Mouse (Mus musculus) layer of hippocampus, postnatal 36 days (tissue): ENCODE results near the gene Tmem184a. TPM values are rescaled to one million over a fixed set of nuclear protein-coding genes. Genes with fewer than 3 reads are reported as not detected.

ENCODE experiments used
- DNase-seq, 2 experiments: peaks; one replicate each; pipeline ENCODE4 v3.0.0; 2022
- total RNA-seq, 2 experiments: library from RNA; stranded (reverse); gene quantifications; 2 replicates each; pipeline ENCODE4 v1.2.3; 2021

Tmem184a gene
- total RNA-seq, 2 experiments from 2014 or later = 0.18 to 1.0 TPM

GRCm38 (mm10) chr5:139813126-139813490, 6.6 kb downstream of the Tmem184a start:
- no peak for DNase-seq

- DNase-seq = no peak
Observed at GRCm38 (mm10) chr5:139812398-139813125, 7.2 kb downstream of the Tmem184a start.

DNA sequence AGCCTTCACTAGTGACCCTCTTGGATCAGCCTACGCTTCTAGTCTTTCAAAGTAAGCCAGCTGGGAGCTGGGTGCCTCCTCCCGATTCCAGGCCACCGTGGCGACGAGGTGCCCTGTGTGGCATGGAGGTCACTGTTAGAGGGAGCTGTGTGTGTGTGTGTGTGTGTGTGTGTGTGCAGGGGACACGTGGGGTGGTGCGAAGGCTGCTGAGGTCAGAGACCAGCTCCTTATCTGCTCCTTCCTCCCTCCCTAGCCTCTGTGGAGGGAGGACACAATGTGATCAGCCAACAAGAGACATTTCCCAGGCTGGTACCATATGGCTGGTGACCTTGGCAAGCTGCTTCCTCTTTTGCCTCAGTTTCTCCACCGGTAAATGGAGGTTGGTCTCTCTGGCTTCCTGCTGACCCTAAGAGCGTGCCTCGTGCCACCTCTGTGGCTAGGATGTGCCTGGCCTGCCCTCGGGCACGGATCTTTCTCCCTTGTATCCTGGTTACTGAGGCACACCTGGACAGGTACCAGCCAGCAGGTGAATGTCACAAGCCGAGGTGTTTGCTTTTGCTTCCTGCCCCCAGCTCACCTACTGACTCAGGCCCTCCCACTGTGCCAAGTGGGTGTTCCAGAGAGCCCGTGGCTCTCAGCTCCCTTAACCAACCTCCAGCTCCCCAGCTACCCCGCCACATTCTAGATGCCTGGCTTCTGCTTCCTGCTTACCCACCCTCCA, 7.9 kb downstream of the Tmem184a start:
- DNase-seq = no peak

GRCm38 (mm10) chr5:139809397-139809796, 10.3 kb downstream of the Tmem184a start:
- DNase-seq = no peak

DNA sequence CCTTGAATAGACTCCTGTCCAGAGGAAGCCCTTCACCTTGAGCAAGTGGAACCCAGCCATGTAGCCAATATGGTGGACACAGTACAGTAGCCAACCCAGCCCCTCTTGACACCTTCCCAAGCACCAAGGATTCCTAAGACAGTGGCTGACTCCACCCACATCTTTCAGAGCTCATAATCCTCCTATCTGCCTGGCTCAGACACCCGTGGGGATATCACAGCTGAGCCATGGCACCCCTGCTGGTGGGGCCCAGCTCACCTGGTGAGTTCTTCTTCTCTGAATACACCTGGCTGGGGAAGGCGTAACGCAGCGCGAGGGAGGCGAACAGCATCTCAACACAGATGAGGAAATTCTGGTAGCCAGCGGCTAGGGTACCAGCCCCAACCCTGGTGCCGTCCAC, 13.8 kb downstream of the Tmem184a start:
- DNase-seq = no peak

DNA sequence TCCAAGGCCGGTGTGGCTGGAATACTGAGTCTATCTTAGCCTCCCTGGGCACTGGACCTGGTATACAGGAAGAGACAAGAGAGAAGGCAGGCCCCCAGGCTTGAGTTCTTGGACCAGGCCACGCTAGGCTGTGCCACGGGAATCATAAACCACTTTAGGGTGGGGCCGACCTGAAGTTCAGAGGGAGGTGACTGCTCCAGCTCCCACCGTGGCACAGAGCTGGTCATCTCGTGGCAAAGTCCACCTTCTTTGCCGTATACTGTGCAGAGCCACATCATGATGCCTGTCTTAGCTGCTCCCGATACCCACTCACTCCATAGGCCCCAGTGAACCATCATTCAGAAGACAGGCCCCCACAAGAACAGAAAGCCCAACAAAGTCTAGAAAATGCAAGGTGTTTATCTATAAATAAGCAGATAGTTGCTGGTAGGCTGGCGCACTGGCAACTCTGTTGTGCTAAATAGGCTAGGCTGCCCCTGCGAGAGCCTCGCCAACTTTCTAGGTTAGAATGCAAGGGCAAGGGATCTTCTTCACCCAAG, 15.1 kb downstream of the Tmem184a start:
- DNase-seq = no peak

DNA sequence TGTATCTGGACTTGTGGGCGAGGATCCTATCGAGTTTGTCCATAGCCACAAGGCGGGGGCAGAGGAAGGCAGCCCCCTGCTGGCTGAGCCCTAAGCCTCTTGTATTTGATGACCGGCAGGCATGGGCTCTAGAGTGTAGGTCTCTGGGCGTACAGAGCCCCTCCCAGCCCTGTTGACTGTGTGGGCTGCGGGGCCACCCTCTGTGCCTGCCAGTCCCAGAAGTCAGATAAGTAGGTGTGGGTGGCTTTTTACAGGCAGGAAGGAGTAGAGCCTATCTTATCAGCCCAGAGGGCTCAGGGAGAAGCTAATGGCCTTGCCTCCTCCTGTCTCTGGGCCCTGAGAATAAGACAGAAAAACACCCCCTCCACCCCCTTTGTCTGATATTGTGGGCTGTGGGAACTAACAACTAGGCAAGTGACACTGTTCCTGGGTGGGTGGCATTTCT, 15.6 kb downstream of the Tmem184a start:
- DNase-seq = no peak

DNA sequence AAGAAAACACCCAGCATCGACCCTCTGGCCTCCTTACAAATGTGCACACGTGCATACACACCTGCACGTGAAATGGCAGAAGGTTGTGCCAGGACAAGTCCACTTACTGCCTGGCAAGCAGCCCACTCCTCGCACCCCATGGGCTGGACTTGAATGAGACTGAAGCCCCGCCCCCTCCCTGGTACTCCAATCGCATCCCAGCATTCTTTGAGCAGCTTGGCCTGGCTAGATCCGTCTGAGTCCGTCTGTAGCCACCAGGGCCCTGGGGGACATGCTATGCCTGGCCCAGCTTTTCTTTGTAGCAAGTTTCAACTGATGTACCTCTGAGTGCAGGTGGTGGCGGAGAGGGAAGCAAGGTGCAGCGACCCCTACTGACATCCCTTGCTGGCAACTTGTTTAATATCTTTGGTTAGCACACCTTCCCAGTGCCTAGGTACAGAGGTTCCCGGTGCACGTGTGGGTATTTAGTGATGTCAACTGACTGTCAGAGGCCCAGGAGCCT, 16.1 kb downstream of the Tmem184a start:
- DNase-seq = no peak

DNA sequence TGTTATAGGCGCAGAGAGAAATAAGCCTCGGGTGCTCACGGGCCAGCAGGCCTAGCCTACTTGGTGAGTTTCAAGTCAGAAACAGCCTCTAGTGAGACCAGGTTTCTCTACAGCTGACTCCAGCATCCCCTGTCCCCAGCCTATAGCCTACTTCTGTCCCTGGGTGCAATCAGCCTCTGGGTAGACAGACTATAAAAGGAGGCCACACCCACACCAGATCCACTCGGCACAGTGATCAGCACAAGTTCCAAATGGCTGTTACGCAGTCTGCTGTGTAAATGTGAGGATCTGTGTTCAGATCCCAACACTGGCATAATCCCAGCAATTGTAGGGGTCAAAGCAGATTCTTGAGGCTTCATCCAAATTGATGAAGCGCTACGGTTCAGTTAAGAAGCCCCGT, 16.6 kb downstream of the Tmem184a start:
- no peak for DNase-seq

GRCm38 (mm10) chr5:139801880-139802279, 17.8 kb downstream of the Tmem184a start:
- no peak for DNase-seq

- DNase-seq = no peak
Observed at GRCm38 (mm10) chr5:139801231-139801630, 18.5 kb downstream of the Tmem184a start.

GRCm38 (mm10) chr5:139799801-139800590, 19.7 kb downstream of the Tmem184a start:
- DNase-seq = no peak

DNA sequence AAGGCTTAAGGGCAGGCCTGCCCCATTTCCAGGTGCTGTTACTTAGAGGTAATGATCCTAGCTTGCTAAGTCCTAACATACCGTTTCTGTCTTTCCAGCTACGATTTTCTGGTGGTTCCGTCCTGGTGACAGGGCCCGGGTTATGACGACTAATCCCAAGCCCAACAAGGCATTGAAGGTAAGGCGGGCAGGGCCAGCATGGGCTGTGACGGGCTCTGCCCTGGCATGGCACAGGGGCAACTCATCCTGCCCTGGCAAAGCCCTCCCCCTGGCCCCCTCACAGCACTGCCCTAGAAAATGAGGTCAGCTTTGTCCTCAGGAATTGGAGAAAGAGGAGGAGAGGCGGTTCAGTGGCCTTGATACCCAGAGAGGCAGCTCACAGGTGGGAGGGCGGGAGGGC, 20.7 kb downstream of the Tmem184a start:
- DNase-seq = no peak

GRCm38 (mm10) chr5:139798168-139798900, 21.4 kb downstream of the Tmem184a start:
- DNase-seq = no peak

GRCm38 (mm10) chr5:139797473-139798167, 22.1 kb downstream of the Tmem184a start:
- DNase-seq = peak; percentile 79 to 81

GRCm38 (mm10) chr5:139796900-139797299, 22.8 kb downstream of the Tmem184a start:
- peak; percentile 48 to 50 for DNase-seq

- no peak for DNase-seq
Observed at GRCm38 (mm10) chr5:139796001-139796620, 23.6 kb downstream of the Tmem184a start.

- no peak for DNase-seq
Observed at GRCm38 (mm10) chr5:139794938-139795337, 24.8 kb downstream of the Tmem184a start.

DNA sequence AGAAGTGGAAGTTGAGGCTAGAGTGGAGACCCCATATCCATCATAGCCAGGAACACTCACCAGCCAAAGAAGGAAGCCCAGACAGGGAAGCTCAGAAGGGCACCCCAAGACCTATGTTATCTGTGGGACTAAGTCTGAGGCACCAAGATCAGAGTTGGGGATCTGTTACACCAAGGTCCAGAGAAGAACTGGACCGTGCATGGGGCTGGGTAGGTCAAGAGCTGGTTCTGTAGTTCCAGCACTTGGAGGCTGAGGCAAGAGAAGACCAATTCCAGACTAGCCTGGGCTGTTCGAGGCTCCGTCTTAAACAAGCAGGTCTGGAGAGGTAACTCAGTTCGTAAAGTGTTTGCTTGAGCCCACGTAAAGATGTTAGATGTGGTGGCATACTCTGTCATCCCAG, 25.6 kb downstream of the Tmem184a start:
- no peak for DNase-seq

- DNase-seq = no peak
Observed at GRCm38 (mm10) chr5:139793338-139794089, 26.2 kb downstream of the Tmem184a start.
